Mouse (Mus musculus): ENCODE measurements around the gene Cmip. TPM values are rescaled to one million over a fixed set of nuclear protein-coding genes. Genes with fewer than 3 reads are reported as not detected.

Cmip gene
- polyA plus RNA-seq, 1 experiment from 2014 or later, result 20.8 TPM

DNA sequence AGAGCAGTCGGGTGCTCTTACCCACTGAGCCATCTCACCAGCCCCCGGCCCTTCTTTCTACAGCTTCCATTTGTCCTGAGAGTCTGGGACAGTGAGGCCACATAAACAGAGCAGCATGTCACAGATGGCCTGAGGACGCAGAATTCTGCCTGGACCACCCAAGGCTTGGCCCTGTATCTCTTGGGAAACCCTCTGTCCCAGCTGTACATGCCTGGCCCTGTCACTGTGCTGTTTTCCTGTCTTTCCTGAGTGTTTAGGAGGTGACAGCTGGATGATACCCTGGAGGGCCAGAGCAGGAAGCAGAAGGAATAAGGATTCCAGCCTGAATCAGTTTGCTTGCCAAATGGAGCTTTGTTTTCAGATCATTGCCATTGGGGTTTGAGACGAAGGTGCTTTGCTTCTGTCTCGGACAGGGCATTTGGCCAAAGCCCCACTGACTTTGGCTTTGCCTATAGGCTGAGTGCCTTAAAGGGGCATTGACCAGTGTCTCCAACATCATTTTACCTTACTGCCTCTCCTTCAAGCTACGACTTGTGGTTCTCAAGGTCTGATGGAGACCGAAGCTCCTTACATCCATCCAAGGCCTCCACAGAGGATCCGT lies 54.2 kb downstream of the Cmip start:
- WGBS, result 85% methylated on average over 8 of the region's 8 CpGs
- Histone ChIP-seq H3K4me3 (replicated peaks) (no peak overlapping the region), H3K9me3 (no peaks in the 10 kb centered on the region), H3K4me2 (no peak overlapping the region), H3K27me3 (no peaks in the 10 kb centered on the region), H3K4me1 (replicated peaks) (peaks cover 43% of the 10 kb centered on the region), H3K27ac (no peak overlapping the region), H3K9ac (replicated peaks) (no peak overlapping the region), H3K36me3 (peaks cover 13% of the 10 kb centered on the region; the same call in 1 of the 2 replicates)
- no peak for ATAC-seq (ENCODE audit: insufficient number of reproducible peaks, insufficient read depth, low FRiP score, low TSS enrichment, low read depth)

DNA sequence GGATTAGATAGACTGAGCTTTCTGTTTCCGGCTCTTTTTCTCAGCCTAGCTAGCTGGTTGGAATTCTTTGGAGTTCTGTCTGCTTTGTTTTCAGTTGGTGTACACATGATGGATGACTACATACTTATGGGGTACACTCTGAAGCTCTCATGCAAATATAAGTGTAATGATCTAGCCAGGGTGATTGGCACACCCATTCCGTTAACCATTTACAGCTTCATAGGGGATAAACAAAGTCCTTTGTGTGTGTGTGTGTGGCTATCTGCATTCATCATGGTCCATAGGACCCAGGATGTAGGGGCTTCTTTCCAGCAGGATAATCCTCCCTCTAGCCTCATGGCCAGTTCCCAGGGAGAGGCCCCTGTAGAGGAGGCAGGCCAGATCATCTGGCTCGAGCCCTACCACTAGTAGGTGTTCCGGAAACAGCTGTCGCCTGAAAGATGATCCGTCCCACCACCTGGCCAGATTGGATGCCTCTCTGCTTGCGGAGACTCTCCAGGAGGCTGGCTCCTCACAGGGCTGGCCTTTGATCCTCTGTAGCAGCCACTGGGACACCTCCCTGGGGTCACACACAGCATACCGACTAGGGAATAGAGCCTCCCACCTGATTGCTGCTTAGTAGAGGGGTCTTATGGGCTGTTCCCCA lies 57.6 kb downstream of the Cmip start:
- Histone ChIP-seq H3K4me1 (replicated peaks) (peaks cover 33% of the 10 kb centered on the region), H3K27me3 (no peaks in the 10 kb centered on the region), H3K27ac (peak overlapping the region; percentile 50), H3K9ac (replicated peaks) (no peak overlapping the region), H3K4me3 (replicated peaks) (no peak overlapping the region), H3K4me2 (peak overlapping the region; percentile 10; the same call in 1 of the 2 replicates), H3K9me3 (no peaks in the 10 kb centered on the region), H3K36me3 (peaks cover 13% of the 10 kb centered on the region; the same call in 1 of the 2 replicates)
- 16% methylated on average over 8 of the region's 8 CpGs for WGBS
- ATAC-seq (ENCODE audit: insufficient number of reproducible peaks, insufficient read depth, low FRiP score, low TSS enrichment, low read depth), result peak; percentile 58; the same call in 1 of the 2 replicates

GRCm38 (mm10) chr8:117315727-117316126 lies 58.9 kb downstream of the Cmip start:
- 89% methylated on average over 16 of the region's 16 CpGs for WGBS
- ATAC-seq (ENCODE audit: insufficient number of reproducible peaks, insufficient read depth, low FRiP score, low TSS enrichment, low read depth), result no peak
- H3K27me3 ChIP-seq, result no peaks in the 10 kb centered on the region
- no peak overlapping the region for H3K4me3 ChIP-seq (replicated peaks)
- no peak overlapping the region for H3K4me2 ChIP-seq
- peaks cover 40% of the 10 kb centered on the region for H3K4me1 ChIP-seq (replicated peaks)
- H3K27ac ChIP-seq, result no peak overlapping the region
- H3K36me3 ChIP-seq, result peaks cover 13% of the 10 kb centered on the region; the same call in 1 of the 2 replicates
- H3K9me3 ChIP-seq, result no peaks in the 10 kb centered on the region
- no peak overlapping the region for H3K9ac ChIP-seq (replicated peaks)

DNA sequence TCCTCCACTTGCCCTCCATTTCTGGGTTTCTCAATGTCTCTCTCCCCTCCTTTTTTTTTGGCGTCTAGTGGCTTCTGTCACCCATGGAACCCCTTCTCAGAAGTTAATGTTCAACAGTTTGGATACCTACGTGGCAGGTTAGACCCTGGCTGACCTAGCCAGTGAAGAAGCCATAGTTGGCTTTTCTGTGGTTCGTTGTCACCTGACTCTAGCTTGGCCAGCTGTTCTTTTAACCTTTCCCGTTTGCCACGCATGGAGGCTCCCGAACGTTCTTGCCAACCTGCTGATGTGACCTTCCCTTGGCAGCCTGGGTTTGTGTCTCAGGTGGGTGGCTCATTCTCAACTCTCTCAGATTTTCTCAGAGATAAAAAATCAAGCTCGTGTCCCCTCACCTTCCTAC lies 60.6 kb downstream of the Cmip start:
- ATAC-seq (ENCODE audit: insufficient number of reproducible peaks, insufficient read depth, low FRiP score, low TSS enrichment, low read depth), result no peak
- H3K4me2 ChIP-seq, result no peak overlapping the region
- H3K27ac ChIP-seq, result no peak overlapping the region
- peaks cover 55% of the 10 kb centered on the region for H3K4me1 ChIP-seq (replicated peaks)
- no peaks in the 10 kb centered on the region for H3K36me3 ChIP-seq
- no peak overlapping the region for H3K4me3 ChIP-seq (replicated peaks)
- 93% methylated on average over 8 of the region's 8 CpGs for WGBS
- H3K9ac ChIP-seq (replicated peaks), result no peak overlapping the region
- no peaks in the 10 kb centered on the region for H3K27me3 ChIP-seq
- no peaks in the 10 kb centered on the region for H3K9me3 ChIP-seq

- H3K9me3 ChIP-seq, result no peaks in the 10 kb centered on the region
- WGBS, result 77% methylated on average over 26 of the region's 26 CpGs
- H3K36me3 ChIP-seq, result no peaks in the 10 kb centered on the region
- H3K27ac ChIP-seq, result no peak overlapping the region
- H3K4me2 ChIP-seq, result no peak overlapping the region
- ATAC-seq (ENCODE audit: insufficient number of reproducible peaks, insufficient read depth, low FRiP score, low TSS enrichment, low read depth), result no peak
- no peaks in the 10 kb centered on the region for H3K27me3 ChIP-seq
- H3K9ac ChIP-seq (replicated peaks), result no peak overlapping the region
- peaks cover 58% of the 10 kb centered on the region for H3K4me1 ChIP-seq (replicated peaks)
- H3K4me3 ChIP-seq (replicated peaks), result no peak overlapping the region
These were observed 62.3 kb downstream of the Cmip start for GRCm38 (mm10) chr8:117318911-117319826.

- Histone ChIP-seq H3K4me3 (replicated peaks) (no peak overlapping the region), H3K4me2 (no peak overlapping the region), H3K9me3 (no peaks in the 10 kb centered on the region), H3K36me3 (no peaks in the 10 kb centered on the region; the same call in 1 of the 2 replicates), H3K27me3 (no peaks in the 10 kb centered on the region), H3K4me1 (replicated peaks) (peaks cover 43% of the 10 kb centered on the region), H3K9ac (replicated peaks) (no peak overlapping the region), H3K27ac (no peak overlapping the region)
- WGBS, result 88% methylated on average over 10 of the region's 10 CpGs
- ATAC-seq (ENCODE audit: insufficient number of reproducible peaks, insufficient read depth, low FRiP score, low TSS enrichment, low read depth), result no peak
These were observed 63.8 kb downstream of the Cmip start for GRCm38 (mm10) chr8:117320616-117321015.

DNA sequence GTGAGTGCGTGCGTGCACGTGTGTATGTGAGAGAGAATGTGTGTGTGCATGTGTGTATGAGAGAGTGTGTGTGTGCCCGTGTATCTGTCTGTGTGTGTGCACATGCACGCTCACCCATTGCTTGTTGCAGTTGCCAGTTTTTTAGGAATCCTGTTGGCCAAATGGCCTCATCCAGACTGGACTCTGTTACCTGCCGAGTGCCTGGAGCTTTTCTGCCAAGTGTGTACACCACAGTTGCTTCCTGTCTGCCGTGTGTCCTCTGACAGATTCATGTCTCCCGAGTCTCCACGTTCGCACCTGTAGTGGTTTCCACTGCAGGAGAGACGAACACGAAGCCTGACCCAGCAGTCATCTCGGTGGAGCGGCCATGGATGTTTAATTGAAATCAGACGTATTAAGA lies 64.4 kb downstream of the Cmip start:
- no peaks in the 10 kb centered on the region; the same call in 1 of the 2 replicates for H3K36me3 ChIP-seq
- no peaks in the 10 kb centered on the region for H3K27me3 ChIP-seq
- no peaks in the 10 kb centered on the region for H3K9me3 ChIP-seq
- WGBS, result 58% methylated on average over 15 of the region's 15 CpGs
- H3K9ac ChIP-seq (replicated peaks), result no peak overlapping the region
- no peak overlapping the region for H3K27ac ChIP-seq
- H3K4me1 ChIP-seq (replicated peaks), result peaks cover 39% of the 10 kb centered on the region
- no peak overlapping the region for H3K4me2 ChIP-seq
- H3K4me3 ChIP-seq (replicated peaks), result no peak overlapping the region
- no peak for ATAC-seq (ENCODE audit: insufficient number of reproducible peaks, insufficient read depth, low FRiP score, low TSS enrichment, low read depth)

DNA sequence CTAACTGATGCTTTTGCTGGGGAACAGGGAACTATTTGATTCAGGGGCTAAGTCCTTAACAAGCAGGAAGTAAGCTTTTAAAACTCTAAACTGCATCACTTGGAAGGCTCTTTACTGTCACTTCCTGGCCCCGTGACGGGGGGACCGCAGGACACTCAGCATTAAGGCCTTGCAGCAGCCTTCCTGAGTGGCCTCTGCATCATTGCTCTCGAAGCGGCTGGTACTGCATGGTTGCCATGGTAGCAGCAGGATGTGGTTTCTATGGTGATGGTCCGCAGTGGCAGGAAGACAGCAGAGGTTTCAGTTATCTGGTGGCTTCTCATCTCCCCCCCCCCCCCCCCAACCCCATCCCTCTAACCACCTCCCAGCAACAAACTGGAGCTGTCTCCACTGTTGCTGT lies 65.2 kb downstream of the Cmip start:
- Histone ChIP-seq H3K9me3 (no peaks in the 10 kb centered on the region), H3K4me1 (replicated peaks) (peaks cover 39% of the 10 kb centered on the region), H3K9ac (replicated peaks) (no peak overlapping the region), H3K27ac (no peak overlapping the region), H3K4me3 (replicated peaks) (no peak overlapping the region), H3K36me3 (no peaks in the 10 kb centered on the region; the same call in 1 of the 2 replicates), H3K4me2 (no peak overlapping the region), H3K27me3 (no peaks in the 10 kb centered on the region)
- ATAC-seq (ENCODE audit: insufficient number of reproducible peaks, insufficient read depth, low FRiP score, low TSS enrichment, low read depth), result no peak
- 60% methylated on average over 6 of the region's 6 CpGs for WGBS

DNA sequence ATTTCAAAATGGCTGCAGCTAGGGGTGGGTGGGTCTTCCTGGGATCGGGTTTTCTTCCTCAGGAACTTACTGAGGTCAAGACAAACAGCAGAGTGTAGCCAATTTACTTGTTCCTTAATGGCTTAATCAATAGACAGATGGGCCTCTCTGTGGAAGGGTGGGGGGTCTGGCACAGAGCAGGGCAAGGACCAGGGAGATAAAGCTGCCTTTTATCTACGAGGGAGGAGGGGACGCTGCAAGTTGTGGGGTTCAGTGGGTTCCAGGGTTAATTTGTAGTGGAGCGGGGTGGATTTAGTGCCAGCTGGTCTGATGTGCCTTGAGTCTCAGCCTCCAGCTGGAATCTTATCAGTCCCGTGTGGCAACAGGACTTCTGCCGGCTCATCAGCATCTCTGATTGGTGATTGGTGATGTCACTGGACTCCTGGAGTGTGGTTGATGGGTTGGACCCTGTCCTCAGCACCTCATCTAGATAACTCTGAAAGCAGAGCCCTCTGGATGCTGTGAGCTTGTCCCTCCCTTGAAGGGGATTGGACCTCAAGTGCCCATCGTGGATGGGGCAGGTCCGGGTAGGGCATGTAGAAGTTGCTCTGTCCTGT lies 65.9 kb downstream of the Cmip start:
- no peak for ATAC-seq (ENCODE audit: insufficient number of reproducible peaks, insufficient read depth, low FRiP score, low TSS enrichment, low read depth)
- no peak overlapping the region for H3K4me2 ChIP-seq
- H3K4me3 ChIP-seq (replicated peaks), result no peak overlapping the region
- H3K27ac ChIP-seq, result 0 out of 2 replicates have a peak overlapping the region, but pooled peaks have one; percentile 35
- 58% methylated on average over 8 of the region's 8 CpGs for WGBS
- H3K9ac ChIP-seq (replicated peaks), result no peak overlapping the region
- no peaks in the 10 kb centered on the region for H3K27me3 ChIP-seq
- H3K36me3 ChIP-seq, result no peaks in the 10 kb centered on the region; the same call in 1 of the 2 replicates
- H3K9me3 ChIP-seq, result no peaks in the 10 kb centered on the region
- H3K4me1 ChIP-seq (replicated peaks), result peaks cover 47% of the 10 kb centered on the region

DNA sequence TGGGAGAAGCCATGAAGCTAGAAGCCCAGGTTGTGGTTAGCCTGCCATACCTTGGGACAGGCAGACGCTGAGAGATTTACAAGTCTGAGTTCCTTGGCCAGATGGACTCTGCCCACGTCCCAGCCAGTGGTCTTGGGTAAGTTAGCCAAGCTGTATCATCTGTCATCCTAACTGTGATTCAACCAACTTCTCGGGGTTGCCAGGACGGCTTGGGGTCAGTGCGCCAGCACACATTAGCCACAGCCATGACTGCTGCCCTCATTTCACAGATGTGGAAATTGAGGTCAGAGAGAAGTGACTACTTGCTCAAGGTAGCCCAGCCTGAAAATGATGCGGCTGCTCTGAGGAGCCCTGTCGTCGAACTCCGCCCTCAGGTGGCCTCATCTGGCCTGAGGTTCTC lies 68.0 kb downstream of the Cmip start:
- H3K9ac ChIP-seq (replicated peaks), result no peak overlapping the region
- peaks cover 48% of the 10 kb centered on the region for H3K4me1 ChIP-seq (replicated peaks)
- H3K4me3 ChIP-seq (replicated peaks), result no peak overlapping the region
- 89% methylated on average over 9 of the region's 9 CpGs for WGBS
- H3K36me3 ChIP-seq, result no peaks in the 10 kb centered on the region; the same call in 1 of the 2 replicates
- no peak overlapping the region for H3K4me2 ChIP-seq
- H3K27ac ChIP-seq, result no peak overlapping the region
- H3K9me3 ChIP-seq, result no peaks in the 10 kb centered on the region
- ATAC-seq (ENCODE audit: insufficient number of reproducible peaks, insufficient read depth, low FRiP score, low TSS enrichment, low read depth), result no peak
- H3K27me3 ChIP-seq, result no peaks in the 10 kb centered on the region

- 85% methylated on average over 5 of the region's 5 CpGs for WGBS
- H3K36me3 ChIP-seq, result no peaks in the 10 kb centered on the region; the same call in 1 of the 2 replicates
- H3K9ac ChIP-seq (replicated peaks), result no peak overlapping the region
- H3K4me3 ChIP-seq (replicated peaks), result no peak overlapping the region
- H3K27ac ChIP-seq, result no peak overlapping the region
- no peak overlapping the region for H3K4me2 ChIP-seq
- H3K9me3 ChIP-seq, result no peaks in the 10 kb centered on the region
- no peaks in the 10 kb centered on the region for H3K27me3 ChIP-seq
- peaks cover 40% of the 10 kb centered on the region for H3K4me1 ChIP-seq (replicated peaks)
- no peak for ATAC-seq (ENCODE audit: insufficient number of reproducible peaks, insufficient read depth, low FRiP score, low TSS enrichment, low read depth)
These were observed 69.9 kb downstream of the Cmip start for GRCm38 (mm10) chr8:117326735-117327134.
